Mouse (Mus musculus) midbrain, embryonic 16.5 days (tissue): ENCODE data around the gene Ttc28. TPM values are rescaled to one million over a fixed set of nuclear protein-coding genes. Genes with fewer than 3 reads are reported as not detected.
A peak's percentile ranks its signal among the peaks of the same experiment; 100 is the strongest.

Experiments
- ATAC-seq: fragments of 200-750 bp; cut with Nextera tagmentation; 2 replicates; pipeline ENCODE4 v1.8.0; 2017; ENCODE audit warnings: moderate TSS enrichment
- H3K27ac ChIP-seq: fragments of 300-500 bp; sonication (generic); 2 replicates; pipeline ENCODE4 v1.5.1; 2014; ENCODE audit warnings: mild to moderate bottlenecking, low read length, mixed read lengths
- H3K27me3 ChIP-seq: fragments of 300-500 bp; sonication (generic); 2 replicates; pipeline ENCODE4 v1.6.1; 2014; ENCODE audit warnings: low read depth, low read length, mixed read lengths; ENCODE audit not compliant: control insufficient read depth, insufficient read depth
- H3K36me3 ChIP-seq: fragments of 300-500 bp; sonication (generic); 2 replicates; pipeline ENCODE4 v1.6.1; 2014; ENCODE audit warnings: mild to moderate bottlenecking, low read length, moderate library complexity, mixed read lengths; ENCODE audit not compliant: control insufficient read depth, insufficient read depth
- H3K4me1 ChIP-seq: fragments of 300-500 bp; sonication (generic); 2 replicates; pipeline ENCODE4 v1.6.1; 2014; ENCODE audit warnings: mild to moderate bottlenecking, low read length, mixed read lengths; ENCODE audit not compliant: control insufficient read depth, insufficient read depth
- H3K4me2 ChIP-seq: fragments of 300-500 bp; sonication (generic); 2 replicates; pipeline ENCODE4 v1.6.1; 2014; ENCODE audit warnings: mild to moderate bottlenecking, low read length, mixed read lengths
- H3K4me3 ChIP-seq: fragments of 300-500 bp; sonication (generic); 2 replicates; pipeline ENCODE4 v1.5.1; 2014; ENCODE audit warnings: low read depth, mild to moderate bottlenecking, low read length, moderate library complexity, mixed read lengths
- H3K9ac ChIP-seq: fragments of 300-500 bp; sonication (generic); 2 replicates; pipeline ENCODE4 v1.6.1; 2014; ENCODE audit warnings: low read depth, low read length, mixed read lengths
- H3K9me3 ChIP-seq: fragments of 300-500 bp; sonication (generic); replicated peaks from 2 replicates; pipeline ENCODE4 v1.6.1; 2014; ENCODE audit warnings: mild to moderate bottlenecking, low read length, mixed read lengths; ENCODE audit not compliant: control insufficient read depth, poor library complexity, severe bottlenecking
- WGBS: fragments of 180-500 bp; shearing (Covaris S2); extraction: QIAGEN DNeasy Blood & Tissue Kit; methylation state at CpG from one replicate; pipeline ENCODE4 v1.1.7; 2014; 5-methylcytosine and 5-hydroxymethylcytosine counted together
- polyA plus RNA-seq: library from polyadenylated mRNA; unstranded; fragments of >200 nt; fragmentation: Nextera tagmentation; extraction: Ambion mirVana; gene quantifications from 2 replicates; pipeline ENCODE4 v1.2.1, GENCODE M21; 2015

Gene Ttc28
- polyA plus RNA-seq, 1 experiment from 2014 or later = 16.6 TPM

GRCm38 (mm10) chr5:110979861-110980346 lies 100.3 kb downstream of the Ttc28 start:
- Histone ChIP-seq H3K9me3 (no peaks in the 10 kb centered on the region), H3K27ac (peak overlapping the region; percentile 89), H3K4me1 (peaks cover 34% of the 10 kb centered on the region), H3K27me3 (no peaks in the 10 kb centered on the region; the same call in 1 of the 2 replicates), H3K36me3 (no peaks in the 10 kb centered on the region), H3K4me3 (peak overlapping the region; percentile 58), H3K9ac (peak overlapping the region; percentile 85), H3K4me2 (peak overlapping the region; percentile 66)
- 0 out of 2 replicates have a peak, but pooled peaks have one; percentile 5 for ATAC-seq
- WGBS = under 1% methylated on average over 14 of the region's 14 CpGs

- WGBS = 34% methylated on average over 5 of the region's 5 CpGs
- H3K27ac ChIP-seq = peak overlapping the region; percentile 89
- no peaks in the 10 kb centered on the region for H3K9me3 ChIP-seq
- peak overlapping the region; percentile 58 for H3K4me3 ChIP-seq
- H3K36me3 ChIP-seq = no peaks in the 10 kb centered on the region
- peak overlapping the region; percentile 85 for H3K9ac ChIP-seq
- peaks cover 34% of the 10 kb centered on the region for H3K4me1 ChIP-seq
- ATAC-seq = no peak
- H3K4me2 ChIP-seq = peak overlapping the region; percentile 66
- no peaks in the 10 kb centered on the region; the same call in 1 of the 2 replicates for H3K27me3 ChIP-seq
These were observed 101.0 kb downstream of the Ttc28 start for GRCm38 (mm10) chr5:110980576-110980975.

- Histone ChIP-seq H3K27ac (no peak overlapping the region), H3K4me2 (peak overlapping the region; percentile 66), H3K9ac (no peak overlapping the region), H3K4me1 (peaks cover 34% of the 10 kb centered on the region), H3K9me3 (no peaks in the 10 kb centered on the region), H3K27me3 (no peaks in the 10 kb centered on the region), H3K4me3 (peak overlapping the region; percentile 58), H3K36me3 (no peaks in the 10 kb centered on the region)
- WGBS = 51% methylated on average over 3 of the region's 3 CpGs
- ATAC-seq = no peak
These were observed 102.8 kb downstream of the Ttc28 start for GRCm38 (mm10) chr5:110982436-110982835.

GRCm38 (mm10) chr5:110984136-110984681 lies 104.6 kb downstream of the Ttc28 start:
- ATAC-seq = no peak
- Histone ChIP-seq H3K27ac (no peak overlapping the region), H3K4me3 (no peak overlapping the region), H3K36me3 (no peaks in the 10 kb centered on the region), H3K27me3 (no peaks in the 10 kb centered on the region), H3K9ac (no peak overlapping the region), H3K9me3 (no peaks in the 10 kb centered on the region), H3K4me2 (no peak overlapping the region), H3K4me1 (peaks cover 32% of the 10 kb centered on the region)
- 82% methylated on average over 6 of the region's 6 CpGs for WGBS

GRCm38 (mm10) chr5:110996835-110997539 lies 117.4 kb downstream of the Ttc28 start:
- peaks cover 19% of the 10 kb centered on the region for H3K4me1 ChIP-seq
- no peaks in the 10 kb centered on the region for H3K36me3 ChIP-seq
- WGBS = 67% methylated on average over 13 of the region's 13 CpGs
- no peaks in the 10 kb centered on the region for H3K27me3 ChIP-seq
- no peak for ATAC-seq
- H3K4me3 ChIP-seq = no peak overlapping the region
- H3K9me3 ChIP-seq = no peaks in the 10 kb centered on the region
- H3K9ac ChIP-seq = no peak overlapping the region
- peak overlapping the region; percentile 20 for H3K4me2 ChIP-seq
- peak overlapping the region; percentile 65; the same call in 1 of the 2 replicates for H3K27ac ChIP-seq

GRCm38 (mm10) chr5:110997692-110998091 lies 118.1 kb downstream of the Ttc28 start:
- Histone ChIP-seq H3K9ac (no peak overlapping the region), H3K9me3 (no peaks in the 10 kb centered on the region), H3K4me3 (no peak overlapping the region), H3K27me3 (no peaks in the 10 kb centered on the region), H3K4me2 (no peak overlapping the region), H3K27ac (no peak overlapping the region), H3K36me3 (no peaks in the 10 kb centered on the region), H3K4me1 (peaks cover 19% of the 10 kb centered on the region)
- ATAC-seq = no peak
- WGBS = 31% methylated on average over 7 of the region's 7 CpGs

- Histone ChIP-seq H3K4me1 (peaks cover 19% of the 10 kb centered on the region), H3K4me2 (no peak overlapping the region), H3K36me3 (no peaks in the 10 kb centered on the region), H3K4me3 (no peak overlapping the region), H3K9me3 (no peaks in the 10 kb centered on the region), H3K27me3 (no peaks in the 10 kb centered on the region), H3K9ac (no peak overlapping the region), H3K27ac (no peak overlapping the region)
- 71% methylated on average over 4 of the region's 4 CpGs for WGBS
- ATAC-seq = no peak
These were observed 118.7 kb downstream of the Ttc28 start for GRCm38 (mm10) chr5:110998298-110998697.

GRCm38 (mm10) chr5:111000953-111001352 lies 121.3 kb downstream of the Ttc28 start:
- WGBS = 73% methylated on average over 5 of the region's 5 CpGs

GRCm38 (mm10) chr5:111003220-111003619 lies 123.6 kb downstream of the Ttc28 start:
- 84% methylated on average over 5 of the region's 5 CpGs for WGBS
- Histone ChIP-seq H3K9me3 (no peaks in the 10 kb centered on the region), H3K4me3 (no peak overlapping the region), H3K36me3 (no peaks in the 10 kb centered on the region), H3K27me3 (no peaks in the 10 kb centered on the region), H3K4me2 (no peak overlapping the region), H3K27ac (no peak overlapping the region), H3K9ac (no peak overlapping the region), H3K4me1 (peaks cover 22% of the 10 kb centered on the region)
- no peak for ATAC-seq

More at GRCm38 (mm10) chr5:111000953-111001352, 121.3 kb downstream of the Ttc28 start:
- Histone ChIP-seq H3K27me3 (no peaks in the 10 kb centered on the region), H3K9ac (no peak overlapping the region), H3K9me3 (no peaks in the 10 kb centered on the region), H3K4me2 (no peak overlapping the region), H3K4me1 (peaks cover 19% of the 10 kb centered on the region), H3K27ac (no peak overlapping the region), H3K36me3 (no peaks in the 10 kb centered on the region), H3K4me3 (no peak overlapping the region)
- ATAC-seq = no peak
